Mouse (Mus musculus) 3134 (cell line): ENCODE measurements around the gene Rc3h1.
"Not testable (repeated sequence)": the region's sequence is repeated elsewhere in the genome, so short reads cannot be mapped to it uniquely, and the experiment has no call there.

Experiments used
- DNase-seq: peaks from one replicate; pipeline ENCODE4 v3.0.0-alpha.2; 2011; ENCODE audit warnings: low spot score; ENCODE audit not compliant: insufficient read length; ENCODE audit errors: extremely low read depth

Gene Rc3h1

GRCm38 (mm10) chr1:160935551-160935950 lies 29.3 kb downstream of the Rc3h1 start:
- peak; percentile 8 for DNase-seq

DNA sequence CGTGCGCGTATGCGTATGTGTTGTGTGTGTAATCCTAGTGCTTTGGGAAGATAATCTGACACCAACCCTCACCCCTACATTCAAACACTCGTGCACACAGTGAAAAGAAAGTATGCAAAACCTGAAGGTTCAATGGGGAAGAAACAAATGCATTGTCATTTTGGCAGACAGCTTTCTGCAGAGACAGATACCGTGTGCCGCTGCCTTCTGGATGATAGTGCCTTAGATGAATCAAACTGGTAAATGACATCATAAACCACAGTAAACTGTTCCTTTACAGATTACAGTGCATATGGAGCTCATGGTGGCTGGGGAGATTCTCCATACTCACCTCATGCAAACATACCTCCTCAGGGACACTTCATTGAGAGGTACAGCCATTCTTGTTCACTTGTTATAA lies 57.0 kb downstream of the Rc3h1 start:
- DNase-seq = no peak

GRCm38 (mm10) chr1:160967268-160967667 lies 61.0 kb downstream of the Rc3h1 start:
- no peak for DNase-seq

- DNase-seq = no peak
These were observed 62.4 kb downstream of the Rc3h1 start for GRCm38 (mm10) chr1:160968643-160969042.

GRCm38 (mm10) chr1:160978071-160978735 lies 72.0 kb downstream of the Rc3h1 start, which contains the start of gene Serpinc1:
Gene Serpinc1 (plus strand): TSS chr1:160978585.
- no peak for DNase-seq

DNA sequence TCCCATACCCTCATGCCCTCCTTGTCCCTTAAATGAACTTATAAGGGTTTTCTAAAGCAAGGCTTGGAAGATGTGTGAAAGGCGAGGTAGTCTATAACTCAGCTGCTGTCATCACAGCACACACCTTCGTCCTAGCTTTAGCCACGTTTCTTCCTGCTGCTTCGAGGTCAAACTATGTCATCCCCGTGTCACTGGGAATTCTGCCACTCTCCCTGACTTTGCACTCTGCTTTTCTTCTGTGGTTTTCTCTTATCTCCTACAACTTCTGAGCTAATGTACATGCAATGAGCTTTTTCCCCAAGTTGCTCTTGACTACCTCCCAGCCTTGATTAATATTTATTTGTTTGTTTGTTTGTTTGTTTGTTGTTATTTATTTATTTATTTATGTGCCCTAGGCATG lies 73.8 kb downstream of the Rc3h1 start:
- DNase-seq = no peak

DNA sequence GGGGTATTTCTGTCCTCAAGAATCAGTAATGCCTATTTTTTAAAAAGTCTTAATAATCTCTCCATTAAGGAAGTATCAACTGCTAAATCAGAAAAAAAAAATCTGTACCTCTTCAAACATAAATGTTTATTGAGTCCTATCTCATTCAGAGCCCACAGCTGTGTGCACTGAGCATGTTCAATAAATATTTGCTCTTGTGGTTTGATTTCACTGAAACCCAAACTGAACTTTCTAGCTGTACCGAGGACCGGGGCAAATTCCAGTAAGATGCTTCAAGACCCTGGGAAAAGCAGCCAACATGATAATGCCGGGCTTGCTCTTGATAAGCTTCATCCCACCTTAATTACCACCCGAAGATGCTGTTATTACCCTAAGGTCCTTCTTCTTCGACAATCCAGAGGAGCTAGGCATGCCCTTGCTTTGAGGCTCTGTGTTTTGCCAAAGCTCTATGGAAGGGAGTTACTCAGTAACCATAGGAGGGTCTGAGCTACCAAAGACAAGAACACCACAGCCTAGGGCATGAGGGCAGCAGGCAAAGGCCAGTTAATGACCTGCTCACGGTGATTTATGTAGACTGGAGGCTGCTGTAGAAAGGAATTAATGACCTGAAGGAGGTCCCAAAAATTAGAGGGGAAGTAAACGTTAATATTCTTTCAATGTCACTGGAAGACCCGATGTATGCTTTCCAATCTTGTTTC lies 74.5 kb downstream of the Rc3h1 start:
- no peak for DNase-seq

- DNase-seq = no peak
These were observed 75.1 kb downstream of the Rc3h1 start for GRCm38 (mm10) chr1:160981337-160981736.

- no peak for DNase-seq
These were observed 76.7 kb downstream of the Rc3h1 start for GRCm38 (mm10) chr1:160982887-160983286.

GRCm38 (mm10) chr1:160984731-160985130 lies 78.5 kb downstream of the Rc3h1 start:
- not testable (repeated sequence) for DNase-seq

DNA sequence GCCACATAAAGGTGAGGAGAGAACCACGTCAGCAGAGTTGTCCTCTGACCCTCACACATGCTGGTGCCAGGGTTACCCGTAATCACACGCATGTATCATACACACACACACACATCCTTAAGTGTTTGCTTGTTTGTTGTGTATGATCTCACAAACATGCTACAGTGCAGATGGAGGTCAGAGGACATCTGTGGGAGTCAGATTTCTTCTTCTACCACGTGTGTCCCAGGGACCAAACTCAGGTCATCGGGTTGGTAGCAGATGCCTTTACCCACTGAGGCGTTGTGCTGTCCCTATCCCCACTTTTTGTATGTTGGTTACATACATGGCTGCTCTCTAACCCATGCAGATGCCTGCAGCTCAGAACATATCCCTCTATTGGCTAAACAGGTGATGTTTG lies 79.3 kb downstream of the Rc3h1 start:
- no peak for DNase-seq

- DNase-seq = no peak
These were observed 80.8 kb downstream of the Rc3h1 start for GRCm38 (mm10) chr1:160986881-160987635.

- DNase-seq = no peak
These were observed 83.2 kb downstream of the Rc3h1 start for GRCm38 (mm10) chr1:160989395-160989794.

GRCm38 (mm10) chr1:160993851-160994250 lies 87.6 kb downstream of the Rc3h1 start:
- DNase-seq = no peak

DNA sequence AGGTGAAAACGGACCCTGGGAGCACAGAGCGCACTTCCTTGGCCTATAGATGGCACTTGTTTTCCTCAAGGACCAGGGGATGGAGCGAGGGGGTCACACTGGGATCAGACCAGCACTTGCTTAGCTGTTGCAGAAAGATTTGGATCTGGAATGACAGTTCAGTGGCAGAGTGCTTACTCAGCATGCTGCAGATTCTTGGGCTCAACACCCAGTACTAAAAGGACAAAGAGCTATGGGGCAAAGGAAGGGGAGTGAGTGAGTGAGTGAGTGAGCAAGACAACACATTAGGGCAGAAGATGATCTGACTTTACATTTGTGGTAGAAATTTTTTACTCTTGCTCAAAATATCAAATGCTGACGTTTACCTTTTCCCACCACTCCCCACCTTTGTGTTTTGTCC lies 98.7 kb downstream of the Rc3h1 start:
- no peak for DNase-seq

DNA sequence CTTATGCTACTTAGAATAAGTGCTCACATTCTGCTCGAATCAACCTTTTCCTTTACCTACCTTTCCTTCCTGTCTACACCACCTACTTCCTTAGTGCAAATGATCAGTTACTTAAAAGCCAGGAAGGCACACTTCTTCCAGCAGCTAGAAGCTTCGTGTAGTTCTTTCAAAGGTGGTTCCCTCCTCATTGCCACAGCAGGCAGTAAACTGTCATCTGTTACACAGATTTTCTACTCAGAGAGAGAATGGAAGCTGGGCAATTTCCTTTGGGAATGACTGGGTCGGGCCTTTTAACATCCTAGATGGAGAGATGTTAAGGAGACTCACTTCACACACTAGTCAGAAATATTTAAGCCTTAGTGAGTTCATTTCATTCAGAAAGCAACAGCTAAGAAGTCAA lies 99.3 kb downstream of the Rc3h1 start:
- no peak for DNase-seq

DNA sequence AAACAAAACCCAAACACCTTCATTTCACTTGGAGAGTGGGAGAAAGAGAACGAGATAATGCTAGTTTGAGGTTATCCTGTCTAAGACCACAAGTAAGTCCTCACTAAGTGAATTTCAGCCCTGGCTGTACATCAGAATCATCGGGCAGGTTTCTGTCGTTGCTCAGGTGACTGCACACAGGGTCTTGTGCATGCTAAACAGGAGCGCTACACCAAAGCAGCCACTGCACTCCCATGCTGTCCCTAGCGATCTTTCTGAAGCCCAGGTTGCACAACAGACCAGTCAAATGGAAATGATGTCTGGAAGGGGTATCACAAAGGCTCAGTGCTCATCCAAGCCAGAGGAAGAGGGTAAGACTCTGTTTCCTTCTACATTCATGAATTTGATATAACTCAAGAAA lies 100.3 kb downstream of the Rc3h1 start:
- DNase-seq = no peak

DNA sequence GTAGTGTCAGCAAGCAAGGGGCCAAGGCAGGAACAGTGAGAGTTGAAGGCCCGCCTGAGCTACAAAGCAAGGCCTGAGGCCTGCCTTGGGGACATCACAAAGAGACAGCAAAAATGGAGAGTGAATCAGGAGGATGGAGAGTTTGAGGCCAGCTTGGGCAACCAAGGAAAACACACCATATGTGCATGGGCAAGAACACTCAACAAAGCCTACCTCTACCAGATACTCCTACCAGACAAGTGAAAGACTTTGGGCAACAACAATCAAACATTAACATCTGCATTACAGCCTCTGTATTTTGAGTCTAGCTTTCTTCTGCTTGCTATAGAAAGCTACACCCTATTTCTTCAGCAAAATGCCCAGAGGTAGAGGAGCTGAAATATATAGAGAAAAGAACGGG lies 101.8 kb downstream of the Rc3h1 start:
- no peak for DNase-seq

DNA sequence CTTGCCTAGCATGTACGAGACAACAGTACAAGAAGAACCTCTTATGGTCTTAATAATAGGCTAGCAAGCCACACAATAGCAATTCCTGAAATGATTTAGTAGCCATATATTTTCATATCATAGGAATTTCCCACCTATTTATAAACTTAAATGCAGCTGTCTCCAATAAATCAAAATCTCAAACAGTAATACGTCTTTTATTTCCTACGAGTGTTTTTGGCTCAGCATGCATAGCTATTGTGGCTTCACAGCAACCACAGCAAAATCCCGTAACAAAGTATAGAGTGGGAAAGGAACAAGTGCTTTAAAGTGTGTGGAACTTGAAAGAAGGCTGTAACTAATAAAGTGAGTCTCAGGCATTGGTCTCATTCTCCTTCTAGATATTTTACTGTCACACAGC lies 104.2 kb downstream of the Rc3h1 start:
- DNase-seq = no peak

- DNase-seq = no peak
These were observed 110.2 kb downstream of the Rc3h1 start for GRCm38 (mm10) chr1:161016378-161016777.

DNA sequence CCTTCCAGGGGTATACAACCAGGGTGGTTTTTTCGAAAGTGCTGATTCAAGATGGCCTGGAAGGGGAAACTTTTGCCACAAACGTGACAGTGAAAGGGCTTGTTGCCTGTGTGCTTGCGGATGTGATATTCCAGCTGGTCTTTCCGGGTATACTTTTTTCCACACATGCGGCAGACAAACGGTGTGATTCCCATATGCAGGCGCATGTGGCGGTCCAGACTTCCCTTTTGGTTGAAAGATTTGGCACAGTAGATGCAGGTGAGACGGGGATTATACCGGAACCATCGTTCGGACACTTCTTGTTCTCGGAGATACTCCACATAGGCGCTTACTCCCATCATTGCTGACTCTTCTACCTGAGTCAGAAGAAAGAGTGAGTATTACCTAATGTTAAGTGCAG lies 113.8 kb downstream of the Rc3h1 start:
- no peak for DNase-seq
